22 mouse cellular contexts compared by ENCODE assay signal in genomic region chr9:121171609-121172008, GRCm38 (mm10).
DNase-seq lines count a peak whose midpoint lies in the region; ATAC-seq and TF ChIP-seq lines count a peak whose summit lies in the region.
"Had no signal": no experiment of that assay in that cellular context is flagged by ENCODE, and none has a peak within 500 bp of the region (broad histone marks: within the 10 kb centered on the region; RNA-seq: fewer than 3 reads in every experiment).

No protein-coding gene starts in this region.

- TF ChIP-seq POLR2A in myocyte (IDR thresholded peaks at IDR 0.05; ENCODE audit: insufficient read length, low read depth), result no peak

- WGBS in lung, postnatal 0 days, result 57% methylated on average over 6 of the region's 6 CpGs

- H3ac ChIP-seq in myocyte (ENCODE audit: control insufficient read depth, insufficient read length), result no peak overlapping the region

- no peak for TF ChIP-seq CTCF in lung, postnatal 0 days (IDR thresholded peaks at IDR 0.05)

- no peak overlapping the region for H3K9ac ChIP-seq in lung, postnatal 0 days (replicated peaks; ENCODE audit: low read depth)

- no peak for TF ChIP-seq EP300 in lung, postnatal 0 days (IDR thresholded peaks at IDR 0.05)

- no peaks in the 10 kb centered on the region for H3K4me1 ChIP-seq in lung, postnatal 0 days (ENCODE audit: insufficient read depth, low read depth, low read length)

- peak; percentile 21; the same call in 1 of the 2 replicates for ATAC-seq in lung, postnatal 0 days
- ATAC-seq: activated CD4-positive, CD25-positive, alpha-beta regulatory T cell, adult 4 months; CD4-positive, CD25-positive, alpha-beta regulatory T cell, adult 4 months; Patski had no signal

- H3K36me3 ChIP-seq in lung, postnatal 0 days (ENCODE audit: insufficient read depth, low read length), result no peaks in the 10 kb centered on the region
- no peaks in the 10 kb centered on the region for H3K36me3 ChIP-seq in myocyte (ENCODE audit: control insufficient read depth, insufficient read depth)
- H3K36me3 ChIP-seq: G1E had no signal

- H3K27me3 ChIP-seq in lung, postnatal 0 days (replicated peaks; ENCODE audit: insufficient read depth, low read length), result no peaks in the 10 kb centered on the region
- H3K27me3 ChIP-seq in myocyte (ENCODE audit: control insufficient read depth, insufficient read depth, insufficient read length), result no peaks in the 10 kb centered on the region
- H3K27me3 ChIP-seq: CH12.LX, Patski had no signal

- no peak overlapping the region for H3K4me3 ChIP-seq in lung, postnatal 0 days (ENCODE audit: low read depth, low read length)
- H3K4me3 ChIP-seq in myocyte, result no peak overlapping the region

- peak; percentile 12 for DNase-seq in adrenal gland, postnatal 14 days
- no peak for DNase-seq in adrenal gland, adult 2 months
- no peak for DNase-seq in lung, postnatal 0 days (ENCODE audit: low spot score)
- no peak for DNase-seq in lung, adult 18-20 months
- DNase-seq in lung, postnatal 10 days, result peak; percentile 8
- no peak for DNase-seq in lung, postnatal 25 days (ENCODE audit: low spot score)
- DNase-seq in left cerebral cortex, adult 18-20 months (ENCODE audit: low spot score in 2 of 2), result no peak
- DNase-seq: adrenal gland, adult 8-10 months; adrenal gland, postnatal 10 days; adrenal gland, postnatal 25 days; adrenal gland, postnatal 36 days; B cell, adult 2 months; cerebellum, adult 11 months; cerebellum, adult 11-12 months; cerebellum, adult 18-20 months; cerebellum, adult 2 months had no signal

- H3K4me2 ChIP-seq in lung, postnatal 0 days (replicated peaks; ENCODE audit: low read depth, low read length), result no peak overlapping the region
- no peak overlapping the region for H3K4me2 ChIP-seq in myocyte (ENCODE audit: low read depth)

- no peaks in the 10 kb centered on the region for H3K9me3 ChIP-seq in lung, postnatal 0 days (ENCODE audit: low read length)
- H3K9me3 ChIP-seq: G1E had no signal

- no peak overlapping the region for H3K27ac ChIP-seq in lung, postnatal 0 days (ENCODE audit: low read length)

- no peaks in the 10 kb centered on the region for H3K79me2 ChIP-seq in myocyte (ENCODE audit: control insufficient read depth, insufficient read depth)

TF ChIP-seq in myocyte, 11 proteins besides CTCF, POLR2A, EP300 and RAD21:
- peak in 2 of 3 experiments; percentile 43 to 77 for TF ChIP-seq MYOD1 (IDR thresholded peaks at IDR 0.05; ENCODE audit: control insufficient read depth in 1 of 3, insufficient read length in 2 of 3, low read depth in 2 of 3)
- no peak for TF ChIP-seq REST (IDR thresholded peaks at IDR 0.05; ENCODE audit: insufficient read depth, insufficient read length)
- TF ChIP-seq MAX (IDR thresholded peaks at IDR 0.05; ENCODE audit: low read depth), result no peak
- TF ChIP-seq USF1 (IDR thresholded peaks at IDR 0.05; ENCODE audit: low read depth), result no peak
- no peak for TF ChIP-seq POLR2AphosphoS2 (IDR thresholded peaks at IDR 0.05; ENCODE audit: insufficient read length, low read depth)
- TF ChIP-seq MYOG (IDR thresholded peaks at IDR 0.05; ENCODE audit: control insufficient read depth in 1 of 3, insufficient read depth in 1 of 3, insufficient read length in 2 of 3, low read depth in 2 of 3), result peak; percentile 6 to 81 (median 79)
- TF ChIP-seq TCF3 (IDR thresholded peaks at IDR 0.05; ENCODE audit: insufficient read length, low read depth), result peak; percentile 17
- TF ChIP-seq CEBPB (IDR thresholded peaks at IDR 0.05; ENCODE audit: insufficient read depth, poor library complexity, severe bottlenecking), result no peak
- TF ChIP-seq TCF12 (IDR thresholded peaks at IDR 0.05; ENCODE audit: insufficient read depth, poor library complexity, severe bottlenecking), result no peak
- no peak for TF ChIP-seq SRF (IDR thresholded peaks at IDR 0.05; ENCODE audit: control insufficient read depth, insufficient read length, low read depth)
- TF ChIP-seq E2F4 (IDR thresholded peaks at IDR 0.05; ENCODE audit: insufficient read depth), result no peak

Comparison
In these comparisons a context has a peak if more than half of its experiments do, and no peak if none do; other contexts are left out.
1. DNase-seq: peak in adrenal gland, postnatal 14 days (single experiment) and lung, postnatal 10 days (single experiment); none in adrenal gland, adult 2 months (single experiment), lung, postnatal 0 days (single experiment), lung, adult 18-20 months (0 of 2), lung, postnatal 25 days (single experiment) and left cerebral cortex, adult 18-20 months (0 of 2).